Comparison of ENCODE assay signal across 26 mouse cellular contexts in the genomic region with DNA sequence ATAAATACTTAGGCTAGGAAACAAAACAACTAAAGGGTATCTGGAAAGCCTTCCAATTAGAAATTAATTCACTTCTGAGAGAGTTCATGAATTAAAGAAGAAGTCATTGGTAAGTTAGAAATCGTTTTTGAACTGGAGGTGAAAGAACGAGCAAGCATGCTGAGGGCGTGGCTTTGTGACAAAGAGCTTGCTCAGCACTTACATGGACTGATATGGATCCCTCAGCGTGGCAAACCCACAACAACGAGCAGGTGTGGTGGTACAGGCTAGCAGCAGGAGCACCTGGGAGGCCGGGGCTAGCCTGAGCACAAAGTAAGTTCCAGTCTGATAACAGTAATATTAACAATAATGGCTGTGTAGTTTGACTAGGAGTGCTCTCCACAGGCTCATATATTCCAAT. TPM values are rescaled to one million over a fixed set of nuclear protein-coding genes. Genes with fewer than 3 reads are reported as not detected.
DNase-seq lines count a peak whose midpoint lies in the region; ATAC-seq and TF ChIP-seq lines count a peak whose summit lies in the region.
"Had no signal": no experiment of that assay in that cellular context is flagged by ENCODE, and none has a peak within 500 bp of the region (broad histone marks: within the 10 kb centered on the region; RNA-seq: fewer than 3 reads in every experiment).

No protein-coding gene starts in this region.

- no peak overlapping the region for H3K9ac ChIP-seq in liver, embryonic 12.5 days
- no peak overlapping the region for H3K9ac ChIP-seq in liver, embryonic 15.5 days
- no peak overlapping the region for H3K9ac ChIP-seq in liver, postnatal 0 days (replicated peaks)
- H3K9ac ChIP-seq: embryonic facial prominence, embryonic 13.5 days; embryonic facial prominence, embryonic 15.5 days; forebrain, embryonic 12.5 days had no signal

- no peak for TF ChIP-seq CTCF in liver, postnatal 0 days (IDR thresholded peaks at IDR 0.05; ENCODE audit: low read depth)

- no peak overlapping the region for H3K4me3 ChIP-seq in liver, embryonic 12.5 days
- H3K4me3 ChIP-seq in liver, embryonic 15.5 days (replicated peaks) = no peak overlapping the region
- H3K4me3 ChIP-seq in liver, postnatal 0 days (ENCODE audit: low read depth, low read length) = no peak overlapping the region
- H3K4me3 ChIP-seq: embryonic facial prominence, embryonic 13.5 days; embryonic facial prominence, embryonic 15.5 days; erythroblast, embryonic 14.5 days; forebrain, embryonic 10.5 days; forebrain, embryonic 12.5 days had no signal

- peak overlapping the region; percentile 46; the same call in 1 of the 2 replicates for H3K27ac ChIP-seq in liver, embryonic 12.5 days
- 0 out of 2 replicates have a peak overlapping the region, but pooled peaks have one; percentile 26 for H3K27ac ChIP-seq in liver, embryonic 15.5 days (replicated peaks)
- H3K27ac ChIP-seq in liver, postnatal 0 days (ENCODE audit: low read depth) = no peak overlapping the region
- H3K27ac ChIP-seq: embryonic facial prominence, embryonic 13.5 days; embryonic facial prominence, embryonic 15.5 days; forebrain, embryonic 10.5 days; forebrain, embryonic 12.5 days had no signal

- no peaks in the 10 kb centered on the region for H3K9me3 ChIP-seq in liver, embryonic 12.5 days (replicated peaks)
- no peaks in the 10 kb centered on the region for H3K9me3 ChIP-seq in liver, embryonic 15.5 days (replicated peaks)
- no peaks in the 10 kb centered on the region for H3K9me3 ChIP-seq in liver, postnatal 0 days (ENCODE audit: low read length)
- H3K9me3 ChIP-seq: embryonic facial prominence, embryonic 13.5 days; embryonic facial prominence, embryonic 15.5 days; forebrain, embryonic 10.5 days; forebrain, embryonic 12.5 days had no signal

- ATAC-seq in liver, embryonic 12.5 days = no peak
- ATAC-seq in liver, embryonic 15.5 days (ENCODE audit: insufficient read depth) = no peak
- ATAC-seq in liver, postnatal 0 days = no peak
- ATAC-seq in megakaryocyte progenitor cell, adult 5-6 weeks (replicated peaks; ENCODE audit: poor library complexity) = peak; percentile 55; the same call in 1 of the 2 replicates
- ATAC-seq in frontal cortex, adult (ENCODE audit: low TSS enrichment) = no peak
- ATAC-seq: CD4-positive, CD25-positive, alpha-beta regulatory T cell, adult 4 months; forebrain, embryonic 14.5 days had no signal

- no peaks in the 10 kb centered on the region for H3K27me3 ChIP-seq in liver, embryonic 12.5 days (replicated peaks)
- no peaks in the 10 kb centered on the region for H3K27me3 ChIP-seq in liver, embryonic 15.5 days
- H3K27me3 ChIP-seq in liver, postnatal 0 days (ENCODE audit: insufficient read depth, low read length) = no peaks in the 10 kb centered on the region
- H3K27me3 ChIP-seq: CH12.LX; embryonic facial prominence, embryonic 13.5 days; embryonic facial prominence, embryonic 15.5 days had no signal

- H3K36me3 ChIP-seq in liver, embryonic 12.5 days = peaks cover 51% of the 10 kb centered on the region
- H3K36me3 ChIP-seq in liver, embryonic 15.5 days (replicated peaks) = peaks cover 72% of the 10 kb centered on the region
- peaks cover 11% of the 10 kb centered on the region for H3K36me3 ChIP-seq in liver, postnatal 0 days (replicated peaks; ENCODE audit: insufficient read depth, low read length)
- H3K36me3 ChIP-seq: embryonic facial prominence, embryonic 15.5 days; forebrain, embryonic 10.5 days; forebrain, embryonic 12.5 days had no signal

- H3K4me2 ChIP-seq in liver, embryonic 12.5 days = no peak overlapping the region
- H3K4me2 ChIP-seq in liver, embryonic 15.5 days = no peak overlapping the region
- no peak overlapping the region for H3K4me2 ChIP-seq in liver, postnatal 0 days (ENCODE audit: low read depth, low read length)
- H3K4me2 ChIP-seq: embryonic facial prominence, embryonic 13.5 days; embryonic facial prominence, embryonic 15.5 days; forebrain, embryonic 12.5 days had no signal

- 49% methylated on average over 6 of the region's 6 CpGs for WGBS in liver, embryonic 12.5 days (ENCODE audit: insufficient replicate concordance)
- WGBS in liver, embryonic 15.5 days (ENCODE audit: insufficient replicate concordance) = 40% methylated on average over 6 of the region's 6 CpGs
- 67% methylated on average over 6 of the region's 6 CpGs for WGBS in liver, postnatal 0 days (ENCODE audit: insufficient replicate concordance)

- TF ChIP-seq EP300 in liver, postnatal 0 days (IDR thresholded peaks at IDR 0.05; ENCODE audit: low read depth) = no peak

- peaks cover 92% of the 10 kb centered on the region for H3K4me1 ChIP-seq in liver, embryonic 12.5 days
- peaks cover 85% of the 10 kb centered on the region for H3K4me1 ChIP-seq in liver, embryonic 15.5 days (replicated peaks)
- peaks cover 29% of the 10 kb centered on the region for H3K4me1 ChIP-seq in liver, postnatal 0 days (ENCODE audit: insufficient read depth)

- DNase-seq in liver = no peak
- no peak for DNase-seq in liver, postnatal 0 days
- DNase-seq in kidney, postnatal 25 days = no peak
- DNase-seq: adrenal gland, adult 2 months; adrenal gland, postnatal 10 days; adrenal gland, postnatal 25 days; B cell, adult 2 months; cerebellum, adult 11 months; cerebellum, adult 18-20 months; cerebellum, adult 8-10 months; cerebellum, adult 9-11 months; cerebellum, postnatal 14 days; cerebellum, postnatal 36 days; embryo, embryonic 11 days had no signal

RNA-seq across cellular contexts. Expression of gene Foxo3, which starts 41.2 kb away (rescaled TPM):
- polyA plus RNA-seq in liver, embryonic 12.5 days (2016; fragmentation: Nextera tagmentation; extraction: Ambion mirVana) = 16.9 and 17.9 TPM in 2 replicates
- 15.1 and 15.9 TPM in 2 replicates for polyA plus RNA-seq in liver, embryonic 15.5 days (2015; fragmentation: Nextera tagmentation; extraction: Ambion mirVana)
- polyA plus RNA-seq in liver, postnatal 0 days (2015; fragmentation: Nextera tagmentation; extraction: Ambion mirVana) = 8.4 and 9.4 TPM in 2 replicates
- total RNA-seq in megakaryocyte progenitor cell, adult 5-6 weeks (2015) = 19.9 and 23.7 TPM in 2 replicates
- total RNA-seq in megakaryocyte progenitor cell, adult 5-6 weeks (2017) = 20.1 and 22.8 TPM in 2 replicates
